Mouse (Mus musculus) T-cell, adult 66 days (primary cell): ENCODE results near the gene D630039A03Rik. TPM values are rescaled to one million over a fixed set of nuclear protein-coding genes. Genes with fewer than 3 reads are reported as not detected.

Experiments
- total RNA-seq, 2 experiments: library from RNA; stranded (reverse); gene quantifications; 3 replicates in 1 of 2; 4 replicates in 1 of 2; pipeline ENCODE4 v1.2.4; 2023

The D630039A03Rik gene
- total RNA-seq = 1 to 10 TPM; 2.4 to 3.6 TPM

DNA sequence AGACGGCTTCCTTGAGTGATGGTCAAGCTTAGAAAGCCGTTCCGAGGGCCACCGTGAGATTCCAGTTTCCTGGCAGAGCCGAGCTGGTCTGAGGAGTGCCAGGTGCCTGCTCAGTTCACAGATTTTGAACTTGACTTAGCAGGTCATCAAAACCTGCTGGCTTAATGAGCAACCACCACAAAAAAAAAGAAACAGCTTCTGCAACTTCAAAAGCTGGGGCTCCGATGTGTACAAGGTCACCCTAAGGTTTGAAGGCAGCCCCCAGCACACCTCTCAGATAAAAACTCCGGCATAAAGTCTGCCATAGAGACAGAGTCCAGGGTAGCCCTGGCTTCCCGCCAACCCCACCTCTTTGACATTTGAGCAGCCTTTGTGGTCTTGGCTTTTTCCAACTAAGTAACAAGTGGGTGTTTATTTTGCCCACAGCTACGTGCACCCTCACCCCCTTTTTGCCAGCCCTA is at the start of gene D630039A03Rik:
D630039A03Rik (minus strand) TSS at position 97 of the 461 bp plus-strand sequence.

DNA sequence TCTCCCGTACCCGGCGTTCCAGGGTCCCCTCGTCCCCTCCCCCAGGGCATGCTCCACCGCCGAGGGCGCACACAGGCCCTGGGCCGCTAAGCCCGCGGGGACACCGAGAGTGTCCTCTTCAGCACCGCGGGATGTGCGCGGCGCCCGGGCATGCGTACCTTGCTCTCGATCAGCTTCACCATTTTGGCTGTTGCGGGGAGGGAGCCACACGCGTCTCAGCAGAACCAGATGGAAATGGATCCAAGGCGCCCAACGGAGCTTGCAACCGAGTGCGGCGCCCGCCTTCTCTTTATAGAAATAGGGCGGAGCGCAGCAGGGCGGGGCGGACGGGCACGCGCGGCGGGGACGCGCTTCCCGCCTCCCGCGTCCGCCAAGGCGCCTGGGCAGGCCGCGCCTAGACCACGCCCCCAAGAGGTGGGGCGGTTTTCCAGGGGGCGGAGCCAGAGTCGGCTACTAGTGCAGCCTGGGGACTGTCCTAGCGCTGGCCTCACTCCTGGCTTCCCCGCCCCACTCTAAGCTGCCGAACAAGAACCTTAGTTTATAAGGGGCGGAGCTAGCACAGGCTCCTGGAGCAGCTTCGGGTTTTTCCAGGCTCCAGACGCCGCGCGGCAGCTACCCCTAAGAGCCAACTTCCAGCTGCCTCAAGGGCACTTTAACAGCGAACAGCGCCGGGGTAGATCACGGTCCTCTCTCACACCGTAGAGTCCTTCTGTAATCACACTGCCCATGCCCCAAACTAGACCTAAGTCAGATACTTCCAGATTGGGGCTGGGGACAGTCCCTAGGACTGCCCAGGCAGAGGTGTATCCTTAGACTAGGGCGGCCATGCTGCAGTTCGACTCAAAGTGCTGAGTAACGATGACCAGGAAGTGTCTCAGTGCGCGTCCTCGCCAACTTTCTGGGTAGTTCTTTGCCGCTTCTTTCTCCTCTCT is 40.2 kb upstream of the D630039A03Rik start, which contains the start of gene Txn1:
Txn1 (minus strand) TSS at position 383 of the 932 bp plus-strand sequence.

Other genes starting within 250 kb of the D630039A03Rik start
- 10 to 100 TPM; 25.2 to 27.7 TPM for gene Akap2, start 198.6 kb downstream of the D630039A03Rik start, total RNA-seq
- 10 to 100 TPM; 59.8 to 67.5 TPM for gene Txn1, start 40.1 kb upstream of the D630039A03Rik start, total RNA-seq
- gene Txndc8, start 92.8 kb upstream of the D630039A03Rik start, total RNA-seq = not detected